Mouse (Mus musculus): ENCODE results near the gene RPS10-NUDT3.

GRCm38 (mm10) chr17:27555512-27556172 lies 79.4 kb downstream of the RPS10-NUDT3 start:
- TF ChIP-seq EP300 (optimal IDR thresholded peaks at IDR 0.05) (peak; percentile 26), CTCF (IDR thresholded peaks at IDR 0.05; ENCODE audit: low read depth) (no peak)

All from stomach, postnatal 0 days (tissue).